Mouse (Mus musculus) yolk sac, embryonic 10.5 days (tissue): ENCODE measurements at regions not wholly inside any gene's neighbourhood (a gene's known extent, or its start where the extent isn't known, plus 50 kb on each side); places are given as distances from the start of the nearest gene placed in this dataset.
"Not testable (repeated sequence)": the region's sequence is repeated elsewhere in the genome, so short reads cannot be mapped to it uniquely, and the experiment has no call there.

Source experiments
- DNase-seq: peaks from one replicate; pipeline ENCODE4 v3.0.0-alpha.2; 2017; ENCODE audit warnings: low spot score

GRCm38 (mm10) chr10:66641966-66642365 is 454.0 kb upstream of the Jmjd1c start:
- no peak for DNase-seq

- DNase-seq, result no peak
Measured at GRCm38 (mm10) chr10:66643160-66643559, 452.8 kb upstream of the Jmjd1c start.

GRCm38 (mm10) chr10:66657520-66657919 is 438.4 kb upstream of the Jmjd1c start:
- DNase-seq, result no peak

- DNase-seq, result no peak
Measured at GRCm38 (mm10) chr10:66683160-66683559, 412.8 kb upstream of the Jmjd1c start.

GRCm38 (mm10) chr10:66689196-66689595 is 406.7 kb upstream of the Jmjd1c start:
- not testable (repeated sequence) for DNase-seq

- DNase-seq, result no peak
Measured at GRCm38 (mm10) chr10:66694549-66695285, 401.2 kb upstream of the Jmjd1c start.

- DNase-seq, result not testable (repeated sequence)
Measured at GRCm38 (mm10) chr10:66714926-66715325, 381.0 kb upstream of the Jmjd1c start.

GRCm38 (mm10) chr10:66717909-66718308 is 378.0 kb upstream of the Jmjd1c start:
- DNase-seq, result no peak

GRCm38 (mm10) chr10:66719796-66720195 is 376.1 kb upstream of the Jmjd1c start:
- DNase-seq, result no peak

GRCm38 (mm10) chr10:66733631-66734030 is 362.3 kb upstream of the Jmjd1c start:
- no peak for DNase-seq

GRCm38 (mm10) chr10:66734853-66735252 is 361.1 kb upstream of the Jmjd1c start:
- DNase-seq, result no peak

GRCm38 (mm10) chr10:66739017-66739416 is 356.9 kb upstream of the Jmjd1c start:
- DNase-seq, result no peak

- DNase-seq, result no peak
Measured at GRCm38 (mm10) chr10:66741819-66742218, 354.1 kb upstream of the Jmjd1c start.

- DNase-seq, result no peak
Measured at GRCm38 (mm10) chr10:66743254-66743653, 352.7 kb upstream of the Jmjd1c start.

- no peak for DNase-seq
Measured at GRCm38 (mm10) chr10:66745871-66746270, 350.1 kb upstream of the Jmjd1c start.

GRCm38 (mm10) chr10:66752237-66752810 is 343.6 kb upstream of the Jmjd1c start:
- no peak for DNase-seq

- no peak for DNase-seq
Measured at GRCm38 (mm10) chr10:66756866-66757265, 339.1 kb upstream of the Jmjd1c start.

- no peak for DNase-seq
Measured at GRCm38 (mm10) chr10:66770161-66771030, 325.5 kb upstream of the Jmjd1c start.

GRCm38 (mm10) chr10:66780335-66781170 is 315.4 kb upstream of the Jmjd1c start:
- DNase-seq, result no peak

GRCm38 (mm10) chr10:66781171-66781510 is 314.8 kb upstream of the Jmjd1c start:
- DNase-seq, result no peak

- no peak for DNase-seq
Measured at GRCm38 (mm10) chr10:66782025-66782424, 313.9 kb upstream of the Jmjd1c start.

GRCm38 (mm10) chr10:66787812-66788211 is 308.1 kb upstream of the Jmjd1c start:
- DNase-seq, result no peak
